Mouse (Mus musculus): ENCODE results near the gene Fbxl2. TPM values are rescaled to one million over a fixed set of nuclear protein-coding genes. Genes with fewer than 3 reads are reported as not detected.

Gene Fbxl2
- polyA plus RNA-seq, 1 experiment from 2014 or later = 2.7 TPM

Other genes with a start within 250 kb of the Fbxl2 start
- gene Ubp1, start 115.3 kb downstream of the Fbxl2 start, polyA plus RNA-seq (2014; fragmentation: Nextera tagmentation; extraction: Ambion mirVana) = 25.9 and 27.6 TPM in 2 replicates
- gene Susd5, start 10.9 kb upstream of the Fbxl2 start, polyA plus RNA-seq (2014; fragmentation: Nextera tagmentation; extraction: Ambion mirVana) = 0.08 and 0.34 TPM in 2 replicates